Mouse (Mus musculus) intestine, embryonic 16.5 days (tissue): ENCODE data around the gene Map4k1. TPM values are rescaled to one million over a fixed set of nuclear protein-coding genes. Genes with fewer than 3 reads are reported as not detected.

ENCODE experiments used
- ATAC-seq: fragments of 200-750 bp; cut with Nextera tagmentation; 2 replicates; pipeline ENCODE4 v1.8.0; 2017; ENCODE audit warnings: moderate TSS enrichment, moderate library complexity
- H3K27ac ChIP-seq: fragments of 300-500 bp; sonication (generic); 2 replicates; pipeline ENCODE4 v1.5.1; 2014; ENCODE audit warnings: mild to moderate bottlenecking, low read length
- H3K27me3 ChIP-seq: fragments of 300-500 bp; sonication (generic); replicated peaks from 2 replicates; pipeline ENCODE4 v1.6.1; 2014; ENCODE audit warnings: low read length, control low read depth, mixed read lengths; ENCODE audit not compliant: control insufficient read depth, insufficient read depth
- H3K36me3 ChIP-seq: fragments of 300-500 bp; sonication (generic); 2 replicates; pipeline ENCODE4 v1.6.1; 2014; ENCODE audit warnings: low read length, control low read depth; ENCODE audit not compliant: control insufficient read depth, insufficient read depth
- H3K4me1 ChIP-seq: fragments of 300-500 bp; sonication (generic); 2 replicates; pipeline ENCODE4 v1.6.1; 2014; ENCODE audit warnings: low read length, control low read depth, mixed read lengths; ENCODE audit not compliant: control insufficient read depth, insufficient read depth
- H3K4me2 ChIP-seq: fragments of 300-500 bp; sonication (generic); 2 replicates; pipeline ENCODE4 v1.6.1; 2014; ENCODE audit warnings: low read depth, low read length, control low read depth
- H3K4me3 ChIP-seq: fragments of 300-500 bp; sonication (generic); 2 replicates; pipeline ENCODE4 v1.5.1; 2014; ENCODE audit warnings: mild to moderate bottlenecking, low read length
- H3K9ac ChIP-seq: fragments of 300-500 bp; sonication (generic); 2 replicates; pipeline ENCODE4 v1.6.1; 2014; ENCODE audit warnings: low read depth, low read length
- H3K9me3 ChIP-seq: fragments of 300-500 bp; sonication (generic); 2 replicates; pipeline ENCODE4 v1.6.1; 2016; ENCODE audit warnings: low read length, control low read depth; ENCODE audit not compliant: control insufficient read depth
- WGBS: fragments of 180-500 bp; shearing (Covaris S2); extraction: QIAGEN DNeasy Blood & Tissue Kit; methylation state at CpG from one replicate; pipeline ENCODE4 v1.1.7; 2014; 5-methylcytosine and 5-hydroxymethylcytosine counted together
- polyA plus RNA-seq: library from polyadenylated mRNA; unstranded; fragments of >200 nt; fragmentation: Nextera tagmentation; extraction: Ambion mirVana; gene quantifications from 2 replicates; pipeline ENCODE4 v1.2.1, GENCODE M21; 2015

Map4k1 gene
- polyA plus RNA-seq, 1 experiment from 2014 or later, result 7.3 TPM

- Histone ChIP-seq H3K36me3 (no peaks in the 10 kb centered on the region), H3K9me3 (no peaks in the 10 kb centered on the region), H3K9ac (no peak overlapping the region), H3K4me3 (no peak overlapping the region), H3K27me3 (no peaks in the 10 kb centered on the region), H3K4me2 (no peak overlapping the region), H3K27ac (no peak overlapping the region), H3K4me1 (peaks cover 24% of the 10 kb centered on the region)
- no peak for ATAC-seq
- WGBS, result 73% methylated on average over 5 of the region's 5 CpGs
Measured at GRCm38 (mm10) chr7:29041194-29041593, 59.3 kb downstream of the Map4k1 start.

GRCm38 (mm10) chr7:29043016-29043673 lies 61.3 kb downstream of the Map4k1 start:
- peaks cover 24% of the 10 kb centered on the region for H3K4me1 ChIP-seq
- no peaks in the 10 kb centered on the region for H3K27me3 ChIP-seq
- H3K4me2 ChIP-seq, result peak overlapping the region; percentile 22
- 37% methylated on average over 19 of the region's 19 CpGs for WGBS
- H3K36me3 ChIP-seq, result no peaks in the 10 kb centered on the region
- H3K27ac ChIP-seq, result peak overlapping the region; percentile 78
- H3K9ac ChIP-seq, result peak overlapping the region; percentile 24; the same call in 1 of the 2 replicates
- no peak overlapping the region for H3K4me3 ChIP-seq
- peak; percentile 52 for ATAC-seq
- no peaks in the 10 kb centered on the region for H3K9me3 ChIP-seq

- no peaks in the 10 kb centered on the region for H3K9me3 ChIP-seq
- H3K4me3 ChIP-seq, result no peak overlapping the region
- WGBS, result 40% methylated on average over 11 of the region's 11 CpGs
- H3K4me2 ChIP-seq, result peak overlapping the region; percentile 16; the same call in 1 of the 2 replicates
- H3K27me3 ChIP-seq, result no peaks in the 10 kb centered on the region
- no peaks in the 10 kb centered on the region for H3K36me3 ChIP-seq
- H3K9ac ChIP-seq, result peak overlapping the region; percentile 24; the same call in 1 of the 2 replicates
- peak; percentile 14; the same call in 1 of the 2 replicates for ATAC-seq
- peak overlapping the region; percentile 65 for H3K27ac ChIP-seq
- H3K4me1 ChIP-seq, result peaks cover 24% of the 10 kb centered on the region
Measured at GRCm38 (mm10) chr7:29043674-29044057, 61.8 kb downstream of the Map4k1 start.

- 63% methylated on average over 9 of the region's 9 CpGs for WGBS
- Histone ChIP-seq H3K4me2 (no peak overlapping the region), H3K4me3 (no peak overlapping the region), H3K27me3 (no peaks in the 10 kb centered on the region), H3K4me1 (peaks cover 24% of the 10 kb centered on the region), H3K9ac (no peak overlapping the region), H3K9me3 (no peaks in the 10 kb centered on the region), H3K36me3 (no peaks in the 10 kb centered on the region), H3K27ac (peak overlapping the region; percentile 65; the same call in 1 of the 2 replicates)
- ATAC-seq, result no peak; the same call in 1 of the 2 replicates
Measured at GRCm38 (mm10) chr7:29044302-29044701, 62.5 kb downstream of the Map4k1 start.

DNA sequence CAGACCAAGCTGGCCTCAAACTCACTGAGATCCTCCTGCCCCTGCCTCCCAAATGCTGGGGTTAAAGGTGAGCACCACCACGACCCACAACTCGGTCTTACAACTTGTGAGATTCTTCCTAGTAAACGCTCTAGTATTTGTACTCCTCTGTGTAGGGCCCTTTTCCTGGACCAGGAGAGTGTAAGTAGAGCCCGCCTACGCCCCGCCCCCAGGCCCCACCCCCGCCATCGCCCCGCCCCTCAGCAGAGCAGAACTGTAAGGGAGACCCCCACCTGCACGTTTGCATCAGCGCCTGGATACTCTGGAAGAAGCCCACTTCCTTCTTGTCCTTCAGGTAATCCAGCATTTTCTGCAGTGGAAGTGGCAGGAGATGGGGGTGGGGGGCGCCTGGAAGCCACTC lies 64.7 kb downstream of the Map4k1 start:
- Histone ChIP-seq H3K27ac (no peak overlapping the region), H3K4me1 (peaks cover 13% of the 10 kb centered on the region), H3K9ac (no peak overlapping the region), H3K27me3 (no peaks in the 10 kb centered on the region), H3K9me3 (no peaks in the 10 kb centered on the region), H3K4me3 (no peak overlapping the region), H3K36me3 (no peaks in the 10 kb centered on the region), H3K4me2 (no peak overlapping the region)
- 10% methylated on average over 12 of the region's 12 CpGs for WGBS
- ATAC-seq, result no peak

- Histone ChIP-seq H3K9me3 (no peaks in the 10 kb centered on the region), H3K4me2 (no peak overlapping the region), H3K9ac (no peak overlapping the region), H3K27ac (no peak overlapping the region), H3K27me3 (peaks cover 13% of the 10 kb centered on the region), H3K4me3 (no peak overlapping the region), H3K36me3 (no peaks in the 10 kb centered on the region), H3K4me1 (peaks cover 9% of the 10 kb centered on the region)
- no peak for ATAC-seq
- WGBS, result 83% methylated on average over 3 of the region's 3 CpGs
Measured at GRCm38 (mm10) chr7:29048070-29048469, 66.2 kb downstream of the Map4k1 start.

GRCm38 (mm10) chr7:29048615-29049014 lies 66.8 kb downstream of the Map4k1 start:
- WGBS, result 83% methylated on average over 11 of the region's 11 CpGs
- Histone ChIP-seq H3K27ac (no peak overlapping the region), H3K9me3 (no peaks in the 10 kb centered on the region), H3K4me1 (peaks cover 7% of the 10 kb centered on the region), H3K27me3 (peaks cover 18% of the 10 kb centered on the region), H3K9ac (no peak overlapping the region), H3K4me2 (no peak overlapping the region), H3K36me3 (no peaks in the 10 kb centered on the region), H3K4me3 (no peak overlapping the region)
- ATAC-seq, result no peak

GRCm38 (mm10) chr7:29050797-29051196 lies 68.9 kb downstream of the Map4k1 start:
- Histone ChIP-seq H3K27ac (no peak overlapping the region), H3K27me3 (peaks cover 23% of the 10 kb centered on the region), H3K9ac (no peak overlapping the region), H3K4me3 (no peak overlapping the region), H3K4me1 (no peaks in the 10 kb centered on the region), H3K4me2 (no peak overlapping the region), H3K9me3 (no peaks in the 10 kb centered on the region), H3K36me3 (no peaks in the 10 kb centered on the region)
- WGBS, result 48% methylated on average over 2 of the region's 2 CpGs
- ATAC-seq, result no peak

- no peaks in the 10 kb centered on the region for H3K36me3 ChIP-seq
- no peak overlapping the region for H3K9ac ChIP-seq
- H3K9me3 ChIP-seq, result no peaks in the 10 kb centered on the region
- peak overlapping the region; percentile 18 for H3K4me3 ChIP-seq
- peaks cover 23% of the 10 kb centered on the region for H3K27me3 ChIP-seq
- peak overlapping the region; percentile 30 for H3K4me2 ChIP-seq
- H3K4me1 ChIP-seq, result no peaks in the 10 kb centered on the region
- no peak overlapping the region for H3K27ac ChIP-seq
- 3% methylated on average over 19 of the region's 19 CpGs for WGBS
- peak; percentile 61 for ATAC-seq
Measured at GRCm38 (mm10) chr7:29052821-29053220, 71.0 kb downstream of the Map4k1 start.
